Mouse (Mus musculus): ENCODE measurements at regions not wholly inside any gene's neighbourhood (a gene's known extent, or its start where the extent isn't known, plus 50 kb on each side); places are given as distances from the start of the nearest gene placed in this dataset.

DNA sequence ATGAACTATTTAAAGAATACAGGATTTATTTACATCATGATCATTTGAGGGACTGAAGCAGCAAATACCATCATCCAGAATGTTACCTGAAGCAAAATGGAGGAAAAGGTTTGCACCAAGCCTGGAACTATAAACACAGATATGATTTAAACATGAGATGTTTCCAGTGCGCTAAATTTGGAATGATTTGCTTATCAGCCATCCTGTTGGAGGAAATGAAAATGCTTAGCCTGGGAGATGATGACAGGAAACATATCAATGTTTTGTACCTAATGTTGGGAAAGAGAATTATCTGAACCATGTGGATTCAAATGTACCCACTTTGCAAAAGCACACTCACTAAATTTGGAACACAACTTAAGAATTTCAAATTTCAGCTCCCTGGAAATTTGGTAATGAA is 149.3 kb downstream of the Adgra3 start:
- no peaks in the 10 kb centered on the region for H3K4me1 ChIP-seq (replicated peaks)
- H3K9me3 ChIP-seq: no peaks in the 10 kb centered on the region
- H3K36me3 ChIP-seq: no peaks in the 10 kb centered on the region
- no peak overlapping the region for H3K27ac ChIP-seq
- H3K4me3 ChIP-seq (replicated peaks): no peak overlapping the region
- no peaks in the 10 kb centered on the region for H3K27me3 ChIP-seq
- 95% methylated on average over 1 of the region's 1 CpGs for WGBS
- H3K9ac ChIP-seq (replicated peaks): no peak overlapping the region
- ATAC-seq: no peak
- H3K4me2 ChIP-seq (replicated peaks): no peak overlapping the region

GRCm38 (mm10) chr5:49896106-49896505 is 162.7 kb downstream of the Adgra3 start:
- Histone ChIP-seq H3K9ac (replicated peaks) (no peak overlapping the region), H3K27ac (no peak overlapping the region), H3K4me3 (replicated peaks) (no peak overlapping the region), H3K9me3 (no peaks in the 10 kb centered on the region), H3K27me3 (no peaks in the 10 kb centered on the region), H3K36me3 (no peaks in the 10 kb centered on the region), H3K4me2 (replicated peaks) (no peak overlapping the region), H3K4me1 (replicated peaks) (no peaks in the 10 kb centered on the region)
- 73% methylated on average over 5 of the region's 5 CpGs for WGBS
- ATAC-seq: no peak

DNA sequence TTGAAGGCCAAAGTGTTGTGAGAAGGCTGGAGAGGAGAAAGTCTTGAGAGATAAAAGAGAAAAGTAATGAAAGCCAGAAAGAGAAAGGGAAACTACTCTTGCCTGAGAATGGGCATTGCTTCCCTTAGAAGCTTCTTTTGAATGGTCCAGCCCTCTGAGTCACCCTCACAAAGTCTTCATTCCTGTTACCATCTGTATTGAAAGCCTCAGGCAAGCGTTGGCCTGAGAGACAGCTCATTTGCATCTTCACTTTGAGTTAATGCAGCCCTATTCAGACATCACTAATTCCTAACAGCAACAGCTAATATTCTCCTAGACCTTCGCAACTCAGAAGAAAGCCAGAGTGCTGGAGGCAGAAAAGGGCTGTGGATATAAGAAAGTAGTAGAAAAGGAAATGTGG is 178.4 kb downstream of the Adgra3 start:
- no peaks in the 10 kb centered on the region for H3K9me3 ChIP-seq
- no peak overlapping the region for H3K27ac ChIP-seq
- no peak overlapping the region for H3K4me3 ChIP-seq (replicated peaks)
- ATAC-seq: 0 out of 2 replicates have a peak, but pooled peaks have one; percentile 37
- H3K4me1 ChIP-seq (replicated peaks): 0 out of 2 replicates have a peak, but pooled peaks cover 4% of the 10 kb centered on the region
- no peaks in the 10 kb centered on the region for H3K27me3 ChIP-seq
- no peaks in the 10 kb centered on the region for H3K36me3 ChIP-seq
- no peak overlapping the region for H3K4me2 ChIP-seq (replicated peaks)
- 10% methylated on average over 2 of the region's 2 CpGs for WGBS
- no peak overlapping the region for H3K9ac ChIP-seq (replicated peaks)

DNA sequence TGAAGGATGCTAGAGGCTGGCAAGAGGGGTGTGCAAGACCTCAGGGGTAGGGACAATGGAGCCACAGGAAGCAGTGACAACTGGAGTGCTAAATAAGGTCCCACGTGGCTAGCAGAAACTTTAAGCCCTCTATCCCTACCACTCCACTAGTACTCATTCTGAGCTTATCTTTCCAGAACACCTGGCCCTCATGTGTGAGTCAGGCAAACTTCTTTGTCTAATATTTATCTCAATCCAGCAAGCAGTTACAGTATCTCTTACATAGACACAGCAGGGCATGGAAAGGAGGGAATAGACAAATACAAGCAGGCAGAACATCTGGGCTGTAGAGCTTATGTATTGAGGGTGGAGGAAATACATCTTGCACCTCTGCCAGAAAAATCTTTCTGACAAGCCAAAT is 182.6 kb downstream of the Adgra3 start:
- WGBS: 9% methylated on average over 1 of the region's 1 CpGs
- Histone ChIP-seq H3K4me3 (replicated peaks) (no peak overlapping the region), H3K4me2 (replicated peaks) (no peak overlapping the region), H3K9me3 (no peaks in the 10 kb centered on the region), H3K9ac (replicated peaks) (no peak overlapping the region), H3K27me3 (no peaks in the 10 kb centered on the region), H3K4me1 (replicated peaks) (0 out of 2 replicates have a peak, but pooled peaks cover 4% of the 10 kb centered on the region), H3K36me3 (no peaks in the 10 kb centered on the region), H3K27ac (no peak overlapping the region)
- ATAC-seq: 0 out of 2 replicates have a peak, but pooled peaks have one; percentile 62

DNA sequence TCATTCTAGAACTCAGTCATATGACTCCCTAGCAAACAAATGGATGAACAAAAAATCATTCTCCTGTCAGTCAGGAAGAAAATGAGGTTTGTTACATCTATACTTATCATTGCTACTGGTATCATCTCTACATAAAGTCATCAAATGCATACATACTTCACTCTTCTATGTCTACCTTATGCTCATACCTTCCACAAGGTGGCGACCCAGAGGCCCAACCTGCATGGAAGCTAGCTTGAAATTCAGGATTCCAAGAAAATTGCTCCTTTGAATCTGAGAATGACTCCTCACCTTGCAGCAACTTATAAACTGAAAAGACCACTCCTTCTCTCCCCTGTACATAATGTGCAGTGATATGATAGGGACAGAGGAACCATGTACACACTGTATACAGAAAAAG is 201.6 kb downstream of the Adgra3 start:
- no peak overlapping the region for H3K4me3 ChIP-seq (replicated peaks)
- no peaks in the 10 kb centered on the region for H3K9me3 ChIP-seq
- WGBS: 51% methylated on average over 1 of the region's 1 CpGs
- ATAC-seq: no peak
- no peak overlapping the region for H3K4me2 ChIP-seq (replicated peaks)
- no peak overlapping the region for H3K9ac ChIP-seq (replicated peaks)
- H3K36me3 ChIP-seq: no peaks in the 10 kb centered on the region
- no peak overlapping the region for H3K27ac ChIP-seq
- no peaks in the 10 kb centered on the region for H3K4me1 ChIP-seq (replicated peaks)
- H3K27me3 ChIP-seq: no peaks in the 10 kb centered on the region

DNA sequence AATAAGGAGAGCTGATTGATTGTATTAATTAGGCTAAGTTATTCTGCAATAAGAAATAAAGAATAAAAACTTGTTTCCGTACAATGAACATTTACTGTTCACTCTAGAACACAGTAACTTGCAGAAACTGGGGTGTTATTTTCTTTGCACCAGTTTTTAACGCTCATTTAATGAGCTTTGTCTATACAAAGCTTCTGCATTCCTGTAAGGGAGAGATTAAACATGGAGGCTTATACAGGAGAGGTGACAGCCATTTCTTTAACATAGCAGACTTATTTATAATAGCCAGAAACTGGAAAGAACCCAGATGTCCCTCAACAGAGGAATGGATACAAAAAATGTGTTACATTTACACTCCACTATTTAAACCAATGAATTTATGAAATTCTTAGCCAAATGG is 202.8 kb downstream of the Adgra3 start:
- Histone ChIP-seq H3K36me3 (no peaks in the 10 kb centered on the region), H3K9me3 (no peaks in the 10 kb centered on the region), H3K4me2 (replicated peaks) (no peak overlapping the region), H3K27me3 (no peaks in the 10 kb centered on the region), H3K4me1 (replicated peaks) (no peaks in the 10 kb centered on the region), H3K4me3 (replicated peaks) (no peak overlapping the region), H3K27ac (no peak overlapping the region), H3K9ac (replicated peaks) (no peak overlapping the region)
- 86% methylated on average over 2 of the region's 2 CpGs for WGBS
- no peak for ATAC-seq

- Histone ChIP-seq H3K4me1 (replicated peaks) (no peaks in the 10 kb centered on the region), H3K9ac (replicated peaks) (no peak overlapping the region), H3K4me3 (replicated peaks) (no peak overlapping the region), H3K27me3 (no peaks in the 10 kb centered on the region), H3K36me3 (no peaks in the 10 kb centered on the region), H3K9me3 (no peaks in the 10 kb centered on the region), H3K27ac (no peak overlapping the region), H3K4me2 (replicated peaks) (no peak overlapping the region)
- ATAC-seq: no peak
- 54% methylated on average over 5 of the region's 5 CpGs for WGBS
Observed at GRCm38 (mm10) chr5:49848680-49849079, 210.1 kb downstream of the Adgra3 start.

DNA sequence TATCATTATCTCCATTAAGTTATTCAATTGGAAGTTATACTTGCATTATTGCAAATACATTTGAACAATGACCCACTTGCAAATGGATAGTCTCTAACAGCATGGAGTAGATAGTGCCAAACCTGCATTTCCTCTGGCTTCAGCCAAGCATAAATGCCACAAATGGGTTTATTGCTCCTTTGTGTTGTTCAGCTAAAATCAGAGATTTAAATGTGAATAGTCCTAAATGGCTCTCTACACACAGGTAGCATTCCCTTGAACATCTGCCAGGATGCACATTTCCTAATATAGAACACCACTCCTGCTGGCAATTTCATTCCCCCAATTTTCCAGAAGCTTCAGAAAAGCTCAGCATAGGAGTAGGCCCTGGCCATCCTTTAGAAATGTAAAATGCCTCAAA is 210.6 kb downstream of the Adgra3 start:
- no peak overlapping the region for H3K4me3 ChIP-seq (replicated peaks)
- no peak overlapping the region for H3K4me2 ChIP-seq (replicated peaks)
- H3K36me3 ChIP-seq: no peaks in the 10 kb centered on the region
- H3K9me3 ChIP-seq: no peaks in the 10 kb centered on the region
- no peak overlapping the region for H3K9ac ChIP-seq (replicated peaks)
- no peaks in the 10 kb centered on the region for H3K4me1 ChIP-seq (replicated peaks)
- no peaks in the 10 kb centered on the region for H3K27me3 ChIP-seq
- H3K27ac ChIP-seq: no peak overlapping the region
- ATAC-seq: no peak

- Histone ChIP-seq H3K9ac (replicated peaks) (no peak overlapping the region), H3K9me3 (no peaks in the 10 kb centered on the region), H3K4me2 (replicated peaks) (no peak overlapping the region), H3K36me3 (no peaks in the 10 kb centered on the region), H3K27me3 (no peaks in the 10 kb centered on the region), H3K4me1 (replicated peaks) (no peaks in the 10 kb centered on the region), H3K27ac (no peak overlapping the region), H3K4me3 (replicated peaks) (no peak overlapping the region)
- no peak for ATAC-seq
- WGBS: 86% methylated on average over 5 of the region's 5 CpGs
Observed at GRCm38 (mm10) chr5:49818832-49819231, 240.0 kb downstream of the Adgra3 start.

DNA sequence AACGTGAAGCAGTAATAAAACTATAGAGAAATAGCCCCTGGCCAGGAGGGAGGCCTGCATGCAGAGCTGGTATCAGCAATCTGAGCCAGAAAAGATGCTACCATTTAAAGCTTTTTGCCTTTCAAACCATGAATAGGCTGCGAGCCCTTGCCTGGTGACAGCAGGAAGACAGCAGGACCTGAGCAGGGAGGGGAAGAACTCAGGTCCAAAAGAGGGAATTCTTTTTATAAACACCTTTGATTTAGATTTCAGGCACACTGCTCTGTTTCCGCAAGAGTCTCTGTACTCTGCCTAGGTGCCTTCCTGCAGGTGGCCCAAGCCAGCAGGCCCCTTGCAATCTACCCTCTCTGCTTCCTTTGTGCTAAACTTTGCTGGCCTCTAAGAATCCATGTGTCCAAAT is 242.1 kb downstream of the Adgra3 start:
- Histone ChIP-seq H3K4me2 (replicated peaks) (no peak overlapping the region), H3K27me3 (no peaks in the 10 kb centered on the region), H3K4me3 (replicated peaks) (no peak overlapping the region), H3K27ac (no peak overlapping the region), H3K4me1 (replicated peaks) (no peaks in the 10 kb centered on the region), H3K36me3 (no peaks in the 10 kb centered on the region), H3K9ac (replicated peaks) (no peak overlapping the region), H3K9me3 (no peaks in the 10 kb centered on the region)
- 84% methylated on average over 3 of the region's 3 CpGs for WGBS
- ATAC-seq: no peak

DNA sequence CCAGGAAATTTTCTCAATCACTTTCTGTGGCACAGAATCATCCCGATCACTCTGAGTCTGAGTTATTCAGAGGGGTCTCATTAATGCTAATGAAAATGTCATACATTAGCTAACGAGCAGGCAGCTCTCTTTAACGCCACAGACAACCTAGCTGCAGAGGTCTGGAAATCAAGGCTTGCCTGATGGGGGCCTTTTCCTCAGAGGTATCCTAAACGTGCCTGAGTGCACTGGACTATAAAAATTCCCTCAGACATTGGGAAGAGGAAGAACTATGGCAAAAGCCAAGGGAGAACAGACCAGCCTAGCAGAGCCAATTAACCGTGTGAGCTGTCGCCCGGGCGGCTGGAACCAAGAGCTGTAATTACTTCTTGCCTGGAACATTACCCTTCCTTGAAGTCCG is 245.5 kb downstream of the Adgra3 start:
- Histone ChIP-seq H3K9ac (replicated peaks) (no peak overlapping the region), H3K4me2 (replicated peaks) (no peak overlapping the region), H3K4me1 (replicated peaks) (no peaks in the 10 kb centered on the region), H3K27me3 (no peaks in the 10 kb centered on the region), H3K4me3 (replicated peaks) (no peak overlapping the region), H3K36me3 (no peaks in the 10 kb centered on the region), H3K9me3 (no peaks in the 10 kb centered on the region), H3K27ac (no peak overlapping the region)
- no peak for ATAC-seq
- WGBS: 71% methylated on average over 9 of the region's 9 CpGs

- WGBS: 88% methylated on average over 11 of the region's 11 CpGs
- Histone ChIP-seq H3K4me1 (replicated peaks) (no peaks in the 10 kb centered on the region), H3K9me3 (no peaks in the 10 kb centered on the region), H3K27me3 (no peaks in the 10 kb centered on the region), H3K4me2 (replicated peaks) (no peak overlapping the region), H3K4me3 (replicated peaks) (no peak overlapping the region), H3K36me3 (no peaks in the 10 kb centered on the region), H3K9ac (replicated peaks) (no peak overlapping the region), H3K27ac (no peak overlapping the region)
- no peak for ATAC-seq
Observed at GRCm38 (mm10) chr5:49788494-49789160, 263.9 kb upstream of the Kcnip4 start.

DNA sequence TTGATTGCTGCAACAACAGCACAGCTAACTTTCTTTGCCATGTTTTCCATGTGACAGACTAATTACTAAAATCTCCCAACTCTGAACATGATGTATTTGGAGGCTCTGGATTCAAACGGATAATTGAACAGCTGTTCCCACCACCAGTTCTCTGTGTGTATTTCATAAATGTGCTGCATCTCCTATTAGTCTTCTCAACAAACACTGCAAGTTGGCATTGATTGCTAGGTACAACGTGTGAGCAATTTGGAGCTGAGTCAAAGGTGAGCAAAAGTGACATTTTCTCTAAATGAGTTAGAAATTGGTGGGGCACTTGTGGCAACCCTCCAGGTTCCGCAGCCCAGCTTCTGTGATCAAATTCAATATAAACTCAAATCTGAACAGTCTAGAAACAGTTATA is 259.0 kb upstream of the Kcnip4 start:
- Histone ChIP-seq H3K27me3 (no peaks in the 10 kb centered on the region), H3K36me3 (no peaks in the 10 kb centered on the region), H3K27ac (no peak overlapping the region), H3K4me1 (replicated peaks) (no peaks in the 10 kb centered on the region), H3K4me2 (replicated peaks) (no peak overlapping the region), H3K9me3 (no peaks in the 10 kb centered on the region), H3K9ac (replicated peaks) (no peak overlapping the region), H3K4me3 (replicated peaks) (no peak overlapping the region)
- no peak for ATAC-seq
- whole genome bisulfite sequencing: 75% methylated on average over 3 of the region's 3 CpGs
